Mouse (Mus musculus) CD4-positive, CD25-positive, alpha-beta regulatory T cell, adult 9 weeks (primary cell): ENCODE data around the gene Hint1. TPM values are rescaled to one million over a fixed set of nuclear protein-coding genes. Genes with fewer than 3 reads are reported as not detected.

ENCODE experiments used
- polyA plus RNA-seq: library from polyadenylated mRNA; unstranded; fragments of 100-300 nt; shearing (Covaris generic); gene quantifications from one replicate; pipeline ENCODE4 v1.2.1, GENCODE M21; 2017

Gene Hint1
- 366 TPM for polyA plus RNA-seq

GRCm38 (mm10) chr11:54866119-54867048, at the start of gene Hint1:
TSS of gene Hint1 (plus strand) at chr11:54866383.

DNA sequence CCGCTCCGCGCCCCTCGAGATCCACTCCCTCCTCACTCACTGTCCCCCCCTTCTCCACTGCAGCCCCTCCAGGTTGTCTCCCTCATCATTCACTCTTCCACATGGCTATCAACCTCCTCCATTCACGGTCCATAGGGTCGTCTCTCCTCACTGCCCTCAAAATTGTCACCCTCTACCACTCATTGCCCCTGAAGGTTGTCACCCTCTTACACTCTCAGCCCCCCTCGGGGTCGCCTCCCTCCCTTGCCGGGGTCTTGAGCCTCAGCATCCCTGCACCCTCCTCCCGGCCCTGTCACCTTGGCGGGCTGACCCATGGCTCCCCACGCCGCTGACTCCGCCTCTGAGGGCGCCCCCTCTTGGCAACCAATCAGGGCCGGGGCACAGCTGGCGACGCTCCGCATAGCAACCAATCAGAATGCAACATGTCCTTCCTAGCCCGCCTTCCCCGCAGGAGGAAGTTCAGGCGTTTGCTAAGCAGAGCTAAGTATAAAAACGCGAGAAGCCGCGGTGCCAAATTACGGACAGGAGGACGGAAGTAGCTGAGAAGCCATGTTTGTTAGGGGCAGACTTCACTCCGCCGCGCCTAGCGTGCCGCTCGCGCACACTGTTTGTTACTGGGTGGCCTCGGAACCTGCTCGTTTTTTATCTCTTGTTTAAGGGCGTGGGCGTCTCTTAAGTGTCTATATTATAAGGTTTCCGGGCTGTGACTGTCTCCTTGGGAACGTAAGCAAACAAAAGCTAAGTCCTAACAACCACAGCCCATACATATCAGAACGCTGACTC, 5.7 kb upstream of the Hint1 start, which contains the start of gene Lyrm7:
Lyrm7 (minus strand) TSS at position 661 of the 783 bp plus-strand sequence.

GRCm38 (mm10) chr11:54902333-54903323, 36.4 kb downstream of the Hint1 start, which contains the start of gene Gpx3:
TSS of gene Gpx3 (plus strand) at chr11:54902453.

Other genes with a start within 250 kb of the Hint1 start
- 536 TPM for gene Cdc42se2, start 78.7 kb upstream of the Hint1 start, polyA plus RNA-seq
- 6.7 TPM for gene Lyrm7, start 5.5 kb upstream of the Hint1 start, polyA plus RNA-seq
- gene Gpx3, start 36.1 kb downstream of the Hint1 start, polyA plus RNA-seq, result 1.5 TPM
- 172 TPM for gene Tnip1, start 96.5 kb downstream of the Hint1 start, polyA plus RNA-seq
- 554 TPM for gene Anxa6, start 167.1 kb downstream of the Hint1 start, polyA plus RNA-seq
- gene Ccdc69, start 211.7 kb downstream of the Hint1 start, polyA plus RNA-seq, result 69.1 TPM
- 104 TPM for gene Gm2a, start 231.7 kb downstream of the Hint1 start, polyA plus RNA-seq